Mouse (Mus musculus): ENCODE measurements around the gene Sec14l1. TPM values are rescaled to one million over a fixed set of nuclear protein-coding genes. Genes with fewer than 3 reads are reported as not detected.
"Not testable (repeated sequence)": the region's sequence is repeated elsewhere in the genome, so short reads cannot be mapped to it uniquely, and the experiment has no call there.

Gene Sec14l1
- total RNA-seq, 2 experiments from 2014 or later = 210 to 217 TPM

DNA sequence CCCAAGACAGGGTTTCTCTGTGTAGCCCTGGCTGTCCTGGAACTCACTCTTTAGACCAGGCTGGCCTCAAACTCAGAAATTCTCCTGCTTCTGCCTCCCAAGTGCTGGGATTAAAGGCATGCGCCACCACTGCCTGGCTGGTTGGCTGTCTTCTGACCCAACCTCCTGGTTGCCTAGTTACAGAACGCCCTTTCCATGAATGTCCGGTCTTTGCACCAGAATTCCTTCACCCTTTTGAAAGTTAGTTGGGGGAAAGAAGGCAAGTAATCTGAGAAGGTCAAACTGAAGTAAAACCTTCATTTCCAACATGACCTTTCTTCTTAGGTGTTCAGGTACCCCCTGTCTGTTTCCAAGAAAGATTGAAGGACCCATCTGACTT is 31.1 kb upstream of the Sec14l1 start:
- DNase-seq (ENCODE audit: low spot score in 2 of 2); intact Hi-C loops (cut with DNase I): not testable (repeated sequence)

DNA sequence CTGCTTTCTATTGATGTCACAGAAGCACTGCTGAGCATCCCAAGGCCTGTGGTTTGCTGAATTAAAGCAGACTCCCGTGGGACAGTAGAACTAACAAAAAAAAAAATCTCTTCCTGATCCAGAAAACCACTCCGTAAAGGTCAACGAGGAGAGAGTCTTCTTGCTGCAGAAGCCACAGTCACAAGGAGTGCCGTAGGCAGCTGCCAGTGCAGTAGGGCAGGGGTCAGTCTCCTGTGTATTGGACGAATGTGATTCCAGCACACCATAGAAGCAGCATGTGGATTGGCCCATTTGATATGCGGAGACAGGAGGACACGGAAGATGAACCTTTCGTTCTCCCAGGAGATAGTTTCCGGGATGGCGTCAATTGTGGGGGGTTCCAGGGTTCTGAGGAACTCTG is 28.8 kb upstream of the Sec14l1 start:
- intact Hi-C loops (cut with DNase I) = no loop called here
- DNase-seq (ENCODE audit: low spot score in 2 of 2) = no peak

DNA sequence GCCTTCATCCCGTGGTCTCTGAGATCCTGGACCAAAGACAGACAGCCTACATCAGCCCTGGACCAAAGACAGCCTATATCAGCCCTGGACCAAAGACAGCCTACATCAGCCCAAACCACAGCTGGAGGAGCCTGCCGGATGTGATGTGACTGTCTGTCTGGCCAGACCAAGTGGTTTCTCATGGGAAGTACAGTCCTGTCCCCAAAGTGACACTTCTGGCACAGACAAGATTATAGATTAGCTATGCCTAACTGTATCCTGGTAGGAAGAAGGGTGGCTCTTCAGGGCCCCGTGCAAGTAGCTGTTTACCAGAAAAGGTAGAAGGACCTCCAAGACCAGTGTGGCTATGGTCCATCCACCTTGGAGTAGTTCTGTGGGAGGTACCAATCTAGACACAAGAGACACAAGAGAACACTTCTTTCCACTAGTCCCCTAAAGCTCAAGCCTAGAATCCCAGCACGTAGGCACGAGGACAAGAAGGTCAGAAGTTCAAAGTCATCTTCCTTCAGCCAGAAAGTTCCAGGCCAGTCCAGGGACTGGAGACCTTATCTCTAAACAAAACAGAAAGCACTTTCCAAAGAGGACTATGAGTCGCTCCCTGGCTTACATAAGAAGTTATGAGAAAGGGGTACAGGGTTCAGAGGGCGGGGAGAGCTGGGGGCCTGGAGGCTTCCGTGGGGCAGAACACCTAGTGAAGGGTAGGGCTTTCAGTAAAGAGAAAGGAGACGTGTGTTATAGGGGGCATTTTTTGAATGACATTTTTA is 27.8 kb upstream of the Sec14l1 start:
- DNase-seq (ENCODE audit: low spot score in 2 of 2) = no peak
- intact Hi-C loops (cut with DNase I) = no loop called here

DNA sequence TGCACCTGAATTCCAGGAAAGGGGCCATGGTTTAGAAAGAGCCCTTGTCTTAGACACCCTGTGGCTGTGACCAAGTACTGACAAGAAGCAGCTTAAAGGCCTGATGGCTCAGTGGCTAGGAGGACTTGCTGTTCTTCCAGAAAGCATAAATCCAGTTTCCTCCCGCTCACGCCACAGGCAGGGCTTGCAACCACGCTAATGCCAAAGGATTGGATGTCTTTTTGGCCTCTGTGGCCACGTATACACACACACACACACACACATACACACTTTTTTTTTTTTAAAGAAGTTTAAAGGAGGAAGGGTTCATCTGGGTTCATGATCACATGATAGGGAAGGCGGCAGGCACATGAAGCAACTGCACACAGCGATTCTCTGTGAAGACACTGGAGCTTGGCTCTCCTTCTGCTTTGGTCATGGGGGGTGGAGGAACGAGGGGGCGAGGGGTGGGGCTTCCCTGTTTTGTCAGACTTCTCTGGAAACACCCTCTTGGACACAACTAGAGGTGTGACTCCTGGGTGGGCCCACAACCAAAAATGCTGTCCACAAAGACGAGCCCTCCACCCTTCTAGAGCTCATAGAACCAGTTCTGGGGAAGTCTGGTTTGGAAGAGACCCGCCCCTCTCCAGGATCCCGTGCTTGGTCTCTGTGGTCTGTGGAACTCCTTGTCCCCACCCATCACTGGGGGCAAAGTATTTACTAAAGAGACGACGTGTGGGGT is 26.5 kb upstream of the Sec14l1 start:
- intact Hi-C loops (cut with DNase I) = no loop called here
- DNase-seq (ENCODE audit: low spot score in 2 of 2) = no peak

DNA sequence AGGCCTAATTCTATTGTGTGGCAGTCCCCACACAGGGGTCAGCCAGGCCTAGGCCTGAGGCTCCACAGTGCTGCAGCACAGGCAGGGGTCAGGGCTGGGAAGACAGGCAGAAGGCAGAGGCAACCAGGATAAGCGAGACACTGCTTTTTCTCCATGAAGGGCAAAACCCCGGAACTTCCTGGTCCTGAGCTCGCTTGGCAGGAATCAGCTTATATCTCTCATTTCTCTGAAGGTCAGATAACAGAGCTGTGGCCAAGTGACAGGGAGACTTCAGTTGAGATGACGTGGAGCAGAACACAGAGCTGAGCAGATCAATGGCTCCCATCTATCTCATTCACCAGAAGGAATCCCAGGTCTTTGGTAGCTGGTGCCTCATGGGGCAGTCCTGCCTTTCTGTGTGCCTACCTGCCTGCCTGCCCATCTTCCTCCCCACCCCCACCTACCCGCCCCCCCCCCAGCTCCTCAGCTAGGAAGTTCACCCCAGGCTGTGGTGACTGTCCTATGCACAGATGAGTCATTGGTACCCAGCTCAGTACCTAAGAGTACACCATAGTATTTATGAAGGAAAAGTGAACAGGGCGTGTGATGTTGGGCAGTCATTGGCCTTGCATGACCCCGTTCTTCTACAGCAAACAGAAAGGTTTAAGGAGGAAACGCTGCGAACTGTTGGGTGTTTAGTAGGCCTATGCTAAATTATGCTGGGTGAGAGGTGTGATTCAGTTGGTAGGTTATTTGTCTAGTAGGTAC is 25.1 kb upstream of the Sec14l1 start:
- intact Hi-C loops (cut with DNase I) = no loop called here
- no peak for DNase-seq (ENCODE audit: low spot score in 2 of 2)

DNA sequence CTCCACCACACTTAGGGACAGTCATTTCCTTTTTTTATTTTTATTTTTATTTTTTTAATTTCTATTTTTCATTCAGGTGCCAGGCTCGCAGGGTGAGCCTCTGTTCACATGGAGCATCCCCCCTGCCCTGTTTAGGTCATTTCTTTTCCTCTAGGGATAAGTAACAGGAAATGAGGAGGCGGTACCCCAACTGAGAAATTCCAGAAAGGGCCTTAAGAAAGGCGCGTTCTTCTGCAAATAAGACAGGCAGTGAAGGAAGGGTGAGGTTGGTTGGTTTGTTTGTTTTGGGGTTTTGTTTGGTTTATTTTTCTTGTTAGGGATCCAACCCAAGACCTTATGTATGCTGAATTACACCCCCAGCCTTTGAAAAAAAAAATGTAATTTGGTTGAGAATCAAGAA is 23.6 kb upstream of the Sec14l1 start:
- intact Hi-C loops (cut with DNase I) = no loop called here
- DNase-seq (ENCODE audit: low spot score in 2 of 2) = no peak

DNA sequence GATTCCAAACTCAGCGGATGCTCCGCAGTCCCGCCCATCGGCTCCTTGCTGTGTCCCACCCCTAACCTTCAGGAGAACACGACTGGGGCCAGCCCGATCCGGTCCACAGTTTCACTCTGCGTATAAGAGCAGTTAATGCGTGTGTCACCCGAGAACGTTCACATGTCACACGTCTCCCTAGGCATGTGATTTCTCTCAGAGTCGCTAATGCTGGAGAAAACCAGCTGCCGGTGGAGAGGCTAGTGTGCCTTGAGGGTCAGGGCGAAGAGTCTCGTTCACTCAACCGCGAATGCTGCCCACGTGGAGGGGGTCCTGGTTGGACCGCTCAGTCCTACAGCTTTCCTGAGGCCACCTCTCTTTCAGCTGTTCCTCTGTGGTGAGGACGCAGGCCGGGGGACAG is 23.1 kb upstream of the Sec14l1 start:
- no peak for DNase-seq (ENCODE audit: low spot score in 2 of 2)
- intact Hi-C loops (cut with DNase I) = no loop called here

DNA sequence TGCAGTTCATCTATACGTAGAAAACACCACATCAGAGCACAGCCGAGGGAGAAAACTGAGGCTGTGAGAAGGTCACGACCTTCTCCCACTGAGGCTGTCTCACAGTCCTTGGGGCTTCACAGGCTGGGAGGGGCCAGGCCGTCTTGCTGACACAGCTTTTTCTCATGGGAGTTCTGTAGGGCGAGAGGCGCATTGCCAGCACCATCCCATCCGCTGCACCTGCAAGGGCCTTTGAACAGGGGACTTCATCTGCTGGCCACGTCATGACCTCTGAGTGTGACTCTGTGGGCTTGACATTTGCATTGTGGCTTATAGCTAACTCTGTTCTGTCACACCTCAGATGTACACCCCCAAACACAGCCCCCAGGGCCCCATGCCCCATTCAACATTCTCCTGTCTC is 22.3 kb upstream of the Sec14l1 start:
- intact Hi-C loops (cut with DNase I) = no loop called here
- no peak for DNase-seq (ENCODE audit: low spot score in 2 of 2)

DNA sequence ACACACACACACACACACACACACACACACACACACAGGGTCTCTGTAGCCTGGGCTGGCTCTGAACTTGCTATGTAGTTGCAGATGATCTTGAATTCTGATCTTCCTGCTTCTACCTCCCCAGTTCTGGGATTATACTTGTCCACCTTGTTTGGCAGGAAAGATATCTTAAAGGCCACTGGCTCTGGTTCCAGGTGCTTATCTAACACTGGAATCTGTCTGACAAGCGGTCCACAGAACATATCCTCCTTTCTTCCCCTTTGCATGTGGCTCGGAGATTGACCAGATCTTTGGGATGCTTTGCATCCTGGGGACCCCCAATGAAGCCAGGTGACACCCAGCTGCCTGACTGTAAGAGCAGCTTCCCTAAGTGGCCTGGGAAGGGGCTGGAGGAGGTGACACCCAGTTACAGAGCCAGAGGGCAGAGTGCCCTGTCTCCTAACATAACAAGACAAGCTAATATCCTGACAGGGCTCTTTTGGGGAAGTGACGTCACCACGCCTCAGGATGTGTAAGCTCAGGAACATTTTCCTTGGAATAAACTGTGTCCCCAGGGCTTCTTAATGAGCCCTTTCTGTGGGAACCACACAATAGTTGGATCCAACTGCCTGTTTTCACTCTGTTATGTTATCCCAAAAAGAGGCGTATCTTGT is 20.9 kb upstream of the Sec14l1 start:
- intact Hi-C loops (cut with DNase I) = no loop called here
- no peak for DNase-seq (ENCODE audit: low spot score in 2 of 2)

DNA sequence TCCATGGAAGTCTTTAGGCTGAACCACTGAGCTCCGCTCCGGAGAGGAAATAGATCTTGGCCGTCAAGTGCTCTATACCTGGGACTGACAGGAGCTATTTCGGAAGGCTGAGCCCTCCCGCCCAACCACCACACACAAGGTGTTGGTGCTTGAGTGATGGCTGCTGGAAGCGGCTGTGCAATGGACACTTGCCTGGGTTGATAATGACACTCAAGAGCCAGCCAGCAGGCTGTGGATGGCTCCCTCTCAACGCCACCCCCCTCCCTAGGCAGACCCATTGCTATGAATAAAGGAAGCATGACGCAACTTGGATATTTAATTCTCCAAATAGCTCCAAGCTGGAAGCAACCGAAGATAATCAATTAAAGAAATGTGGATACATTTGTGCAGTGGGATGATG is 20.3 kb upstream of the Sec14l1 start:
- no peak for DNase-seq (ENCODE audit: low spot score in 2 of 2)
- intact Hi-C loops (cut with DNase I) = loop anchor here (1.0 kb wide), 1 partner anchor 12 kb away; no protein-coding TSS in a partner anchor

DNA sequence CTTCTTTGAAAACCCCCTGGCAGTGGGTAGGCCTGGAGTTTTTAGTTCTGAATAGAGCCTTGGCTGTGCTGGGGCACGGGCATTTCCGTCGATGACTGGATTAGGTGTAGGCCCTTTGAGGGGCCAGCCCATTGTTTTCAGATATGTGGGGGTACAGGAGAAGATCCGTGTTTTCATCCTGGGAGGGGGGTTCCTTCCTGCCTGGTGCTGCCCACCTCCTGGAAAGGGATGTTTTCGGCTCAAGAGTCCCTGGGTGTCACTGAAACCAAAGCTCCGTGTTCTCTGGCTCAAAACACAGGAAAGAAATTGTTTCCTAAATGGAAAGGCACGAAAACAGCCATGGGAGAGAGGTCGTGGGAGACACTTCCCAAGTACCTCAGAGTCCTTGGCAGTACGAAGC is 17.9 kb upstream of the Sec14l1 start:
- DNase-seq (ENCODE audit: low spot score in 2 of 2) = no peak
- intact Hi-C loops (cut with DNase I) = no loop called here

DNA sequence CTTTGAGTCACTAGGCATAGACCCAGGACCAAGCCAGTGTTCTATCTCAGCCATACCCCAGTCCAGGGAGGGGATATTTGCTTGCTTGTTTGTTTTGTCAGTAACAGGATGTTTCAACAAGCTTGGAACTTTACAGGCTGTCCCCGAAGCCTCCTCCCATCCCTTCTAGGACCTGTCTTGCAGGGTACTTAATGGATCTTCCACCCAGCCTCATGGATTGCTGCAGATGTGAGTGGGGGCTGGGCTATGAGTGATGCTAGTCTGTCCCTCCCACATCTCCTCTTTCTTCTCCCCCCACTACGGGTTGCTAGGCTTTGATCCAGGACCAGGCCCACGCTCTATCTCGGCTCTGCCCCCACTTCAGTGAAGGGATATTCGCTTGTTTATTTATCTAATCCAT is 16.8 kb upstream of the Sec14l1 start:
- DNase-seq (ENCODE audit: low spot score in 2 of 2) = no peak
- intact Hi-C loops (cut with DNase I) = no loop called here

DNA sequence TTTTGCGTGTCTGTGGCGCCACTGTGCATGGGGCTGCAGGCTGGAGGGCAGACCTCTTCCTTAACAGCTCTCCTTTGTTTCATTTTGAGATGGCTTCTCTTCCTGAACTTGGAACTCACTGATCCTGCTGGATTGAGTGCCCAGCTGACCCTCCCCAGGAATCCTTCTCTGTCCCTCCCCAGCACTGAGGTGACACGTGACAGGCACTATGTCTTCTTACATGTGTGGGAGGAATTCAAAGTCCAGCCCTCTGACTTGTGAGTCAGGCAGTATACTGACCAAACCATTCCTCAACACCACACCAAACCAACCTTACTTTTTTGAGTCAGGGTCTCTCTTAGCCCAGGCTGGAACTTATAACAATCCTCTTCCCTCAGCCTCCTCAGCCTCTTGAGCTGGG is 16.2 kb upstream of the Sec14l1 start:
- DNase-seq (ENCODE audit: low spot score in 2 of 2) = no peak
- intact Hi-C loops (cut with DNase I) = no loop called here

DNA sequence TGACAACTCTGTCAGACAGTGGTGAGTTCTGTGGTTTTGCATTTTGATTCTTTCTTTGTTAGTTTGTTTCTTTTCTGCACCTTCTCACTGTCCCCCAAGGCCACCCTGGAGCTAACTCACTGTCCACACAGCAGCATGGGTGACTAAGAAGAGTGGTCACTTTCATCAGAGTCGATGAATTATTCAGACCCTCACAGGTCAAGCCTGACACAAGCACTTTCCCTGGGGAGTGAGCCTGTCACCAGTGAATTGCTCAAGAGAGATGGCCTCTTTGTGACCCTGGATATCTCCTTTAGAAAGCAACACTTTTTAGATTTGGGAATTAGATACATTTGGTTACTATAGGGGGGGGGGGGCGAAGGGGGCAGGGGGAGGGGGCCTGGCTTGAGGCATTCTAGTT is 15.6 kb upstream of the Sec14l1 start:
- intact Hi-C loops (cut with DNase I) = no loop called here
- no peak for DNase-seq (ENCODE audit: low spot score in 2 of 2)

DNA sequence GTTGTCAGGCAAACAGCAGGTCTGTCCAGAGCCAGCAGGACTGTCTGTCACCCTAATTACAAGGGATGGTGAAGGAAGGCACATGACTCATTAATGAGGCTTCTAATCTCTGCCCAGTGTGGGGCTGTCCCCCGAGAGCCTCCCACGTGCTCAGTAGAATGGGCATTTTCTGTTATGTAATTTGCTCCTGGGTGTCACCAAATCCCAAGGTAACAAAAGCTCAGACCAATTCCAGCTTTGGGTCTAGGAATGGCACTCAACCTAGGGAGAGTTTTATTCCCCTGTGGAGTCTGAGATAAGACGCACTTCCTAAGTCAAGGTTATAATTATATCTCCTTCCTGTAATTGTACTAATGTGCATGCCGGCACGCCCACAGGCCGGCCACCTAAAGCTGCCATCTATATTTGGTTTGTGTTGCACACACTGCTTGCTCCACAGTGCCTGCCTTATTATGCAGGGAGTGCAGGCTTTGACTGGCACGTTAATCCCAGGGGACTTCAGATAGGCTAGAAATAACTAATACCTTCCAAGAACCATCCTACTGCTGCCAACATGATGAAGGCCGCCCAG is 13.5 kb upstream of the Sec14l1 start:
- peak in 1 of 2 experiments; percentile 63 for DNase-seq (ENCODE audit: low spot score in 2 of 2)
- intact Hi-C loops (cut with DNase I) = no loop called here

DNA sequence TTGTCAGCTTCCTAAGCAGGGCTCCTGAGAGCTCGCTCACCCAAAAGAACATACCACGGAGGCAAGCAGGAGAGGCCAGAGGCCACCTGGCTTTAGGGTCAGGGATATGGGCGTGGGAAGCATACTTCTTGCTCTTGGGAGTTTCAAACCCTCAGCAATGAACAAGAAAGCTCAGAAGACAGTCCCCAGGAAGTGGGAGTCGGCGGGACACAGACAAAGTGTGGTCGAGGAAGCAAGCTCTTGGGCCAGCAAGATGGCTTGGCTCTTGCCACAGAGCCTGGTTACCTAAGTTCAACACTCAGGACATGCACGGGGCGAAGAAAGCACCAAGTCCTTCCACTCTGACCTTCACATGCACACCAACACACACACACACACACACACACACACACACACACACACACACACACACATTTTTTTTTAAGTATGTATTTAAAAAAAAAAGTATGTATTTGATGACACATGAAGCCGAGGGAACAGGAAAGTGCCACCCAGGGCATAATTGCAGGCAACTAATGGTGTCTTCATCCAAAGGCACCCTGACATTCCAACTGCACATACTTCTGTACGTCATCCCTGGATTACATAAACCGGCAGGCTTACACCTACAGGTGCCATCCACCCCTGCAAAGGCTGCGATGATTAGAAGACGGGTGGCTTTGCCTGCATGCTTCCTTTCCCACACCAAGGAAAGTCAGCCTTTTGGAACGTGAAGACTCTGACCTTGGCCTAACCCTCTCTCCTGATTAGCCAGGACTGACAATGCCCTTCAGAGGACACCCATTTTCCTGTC is 12.8 kb upstream of the Sec14l1 start:
- no peak for DNase-seq (ENCODE audit: low spot score in 2 of 2)
- intact Hi-C loops (cut with DNase I) = no loop called here

DNA sequence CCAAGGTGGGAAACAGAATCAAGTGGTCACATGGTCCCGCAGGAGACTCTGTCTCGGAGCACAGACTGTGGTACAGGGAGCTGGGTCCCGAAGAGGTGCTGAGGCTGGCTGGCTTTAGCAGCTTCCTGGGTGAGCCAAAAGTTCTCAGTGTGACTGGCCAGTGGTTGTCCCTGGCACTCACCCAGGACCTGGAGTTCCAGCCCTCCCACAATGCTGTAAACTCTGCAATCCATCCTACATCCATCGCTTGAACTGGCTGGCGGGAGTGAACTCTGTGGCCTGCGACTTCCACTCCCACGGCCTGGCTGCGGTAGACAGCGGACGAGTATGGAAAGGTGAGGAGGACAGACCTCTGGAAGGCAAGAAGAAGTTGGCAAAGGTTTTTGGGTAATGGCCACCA is 11.4 kb upstream of the Sec14l1 start:
- intact Hi-C loops (cut with DNase I) = no loop called here
- DNase-seq (ENCODE audit: low spot score in 2 of 2) = no peak

DNA sequence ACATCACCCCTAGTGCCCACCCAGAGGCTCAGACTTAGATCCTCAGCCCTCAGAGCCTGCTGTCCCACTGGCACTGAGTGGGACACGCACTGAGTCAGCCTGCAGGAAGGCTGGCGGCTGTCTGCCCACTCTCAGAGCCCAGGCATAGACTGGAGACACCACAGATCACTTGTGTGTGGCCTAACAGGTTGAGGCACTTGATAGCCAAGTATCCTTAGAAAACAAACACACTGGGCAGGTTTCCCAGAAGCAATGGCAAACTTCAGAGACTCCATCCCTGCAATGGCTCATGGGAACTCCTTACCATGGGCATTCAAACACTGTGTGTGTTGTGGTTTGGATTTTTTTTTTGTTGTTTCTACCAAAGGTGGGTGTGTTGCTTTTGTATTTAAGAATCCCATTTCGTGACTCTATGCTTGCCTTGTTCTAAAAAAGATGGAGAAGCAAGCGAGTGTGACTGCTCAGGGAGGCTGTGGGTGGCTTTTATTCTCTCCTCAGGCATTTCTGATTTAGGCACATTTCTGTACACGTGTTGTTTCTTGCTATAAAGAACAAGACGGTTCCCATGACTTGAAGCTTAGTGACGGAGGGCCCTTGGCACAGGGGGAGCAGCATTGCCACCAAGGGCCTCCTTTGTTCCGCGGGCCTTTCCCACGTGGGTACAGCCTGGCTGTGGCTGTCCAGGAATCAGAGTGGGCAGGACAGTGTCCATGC is 10.8 kb upstream of the Sec14l1 start:
- intact Hi-C loops (cut with DNase I) = loop anchor here (2.0 kb wide), 1 partner anchor 25 kb away; no protein-coding TSS in a partner anchor
- DNase-seq (ENCODE audit: low spot score in 2 of 2) = peak in 1 of 2 experiments; percentile 58
